Mouse (Mus musculus): ENCODE measurements around the gene Sertad2. TPM values are rescaled to one million over a fixed set of nuclear protein-coding genes. Genes with fewer than 3 reads are reported as not detected.

The Sertad2 gene
- total RNA-seq, 2 experiments from 2014 or later: 18.0 to 21.5 TPM

- intact Hi-C loops (cut with DNase I): loop anchor here (2.0 to 10.0 kb wide), 5 partner anchors 49 to 691 kb away; partner anchors contain the start of genes Slc1a4 and Vps54
- no peak for DNase-seq (ENCODE audit: low spot score)
Measured at GRCm38 (mm10) chr11:20543453-20544120, 534 bp downstream of the Sertad2 start.

- intact Hi-C loops (cut with DNase I): loop anchor here (5.0 to 10.0 kb wide), 4 partner anchors 48 to 690 kb away; partner anchors contain the start of genes Slc1a4 and Vps54
- no peak for DNase-seq (ENCODE audit: low spot score)
Measured at GRCm38 (mm10) chr11:20544376-20544775, 1.3 kb downstream of the Sertad2 start.

GRCm38 (mm10) chr11:20544801-20545515 is 1.9 kb downstream of the Sertad2 start:
- no peak for DNase-seq (ENCODE audit: low spot score)
- intact Hi-C loops (cut with DNase I): loop anchor here (5.0 to 10.0 kb wide), 4 partner anchors 47 to 690 kb away; partner anchors contain the start of genes Slc1a4 and Vps54

- DNase-seq (ENCODE audit: low spot score): no peak
- intact Hi-C loops (cut with DNase I): loop anchor here (10.0 kb wide), 1 partner anchor 685 kb away; the partner anchor contains the start of gene Vps54
Measured at GRCm38 (mm10) chr11:20549481-20549880, 6.4 kb downstream of the Sertad2 start.

GRCm38 (mm10) chr11:20550196-20550595 is 7.1 kb downstream of the Sertad2 start:
- no peak for DNase-seq (ENCODE audit: low spot score)
- intact Hi-C loops (cut with DNase I): no loop called here

GRCm38 (mm10) chr11:20552059-20552458 is 9.0 kb downstream of the Sertad2 start:
- intact Hi-C loops (cut with DNase I): no loop called here

GRCm38 (mm10) chr11:20552758-20553673 is 10.0 kb downstream of the Sertad2 start:
- DNase-seq (ENCODE audit: low spot score): no peak
- intact Hi-C loops (cut with DNase I): no loop called here

More at GRCm38 (mm10) chr11:20552059-20552458, 9.0 kb downstream of the Sertad2 start:
- DNase-seq (ENCODE audit: low spot score): no peak

- no peak for DNase-seq (ENCODE audit: low spot score)
- intact Hi-C loops (cut with DNase I): no loop called here
Measured at GRCm38 (mm10) chr11:20555651-20556050, 12.6 kb downstream of the Sertad2 start.

GRCm38 (mm10) chr11:20556163-20556911 is 13.3 kb downstream of the Sertad2 start:
- intact Hi-C loops (cut with DNase I): no loop called here
- no peak for DNase-seq (ENCODE audit: low spot score)

GRCm38 (mm10) chr11:20559236-20559950 is 16.3 kb downstream of the Sertad2 start:
- DNase-seq (ENCODE audit: low spot score): no peak
- intact Hi-C loops (cut with DNase I): no loop called here

GRCm38 (mm10) chr11:20559951-20560642 is 17.0 kb downstream of the Sertad2 start:
- DNase-seq (ENCODE audit: low spot score): no peak
- intact Hi-C loops (cut with DNase I): no loop called here

- intact Hi-C loops (cut with DNase I): no loop called here
- DNase-seq (ENCODE audit: low spot score): peak; percentile 6
Measured at GRCm38 (mm10) chr11:20561323-20562002, 18.4 kb downstream of the Sertad2 start.

- no peak for DNase-seq (ENCODE audit: low spot score)
- intact Hi-C loops (cut with DNase I): no loop called here
Measured at GRCm38 (mm10) chr11:20565057-20565456, 22.0 kb downstream of the Sertad2 start.

GRCm38 (mm10) chr11:20571702-20572413 is 28.8 kb downstream of the Sertad2 start:
- DNase-seq (ENCODE audit: low spot score): no peak
- intact Hi-C loops (cut with DNase I): no loop called here

- no peak for DNase-seq (ENCODE audit: low spot score)
- intact Hi-C loops (cut with DNase I): no loop called here
Measured at GRCm38 (mm10) chr11:20576046-20576635, 33.1 kb downstream of the Sertad2 start.

GRCm38 (mm10) chr11:20582758-20583157 is 39.7 kb downstream of the Sertad2 start:
- no peak for DNase-seq (ENCODE audit: low spot score)
- intact Hi-C loops (cut with DNase I): no loop called here

- intact Hi-C loops (cut with DNase I): no loop called here
- no peak for DNase-seq (ENCODE audit: low spot score)
Measured at GRCm38 (mm10) chr11:20585297-20585696, 42.2 kb downstream of the Sertad2 start.
